Mouse (Mus musculus) macrophage (primary cell): ENCODE data around the gene Tex9. TPM values are rescaled to one million over a fixed set of nuclear protein-coding genes. Genes with fewer than 3 reads are reported as not detected.
"Not testable (repeated sequence)": the region's sequence is repeated elsewhere in the genome, so short reads cannot be mapped to it uniquely, and the experiment has no call there.

Experiments used
- H3K27ac ChIP-seq: fragments of 350-480 bp; formaldehyde crosslinking; 2 replicates; pipeline ENCODE4 v1.9.0; 2021
- H3K36me3 ChIP-seq: fragments of 350-480 bp; formaldehyde crosslinking; 2 replicates; pipeline ENCODE4 v1.9.0; 2021; ENCODE audit errors: inconsistent target
- H3K4me3 ChIP-seq: fragments of 350-480 bp; formaldehyde crosslinking; 2 replicates; pipeline ENCODE4 v1.9.0; 2021; ENCODE audit errors: inconsistent target
- H3K79me2 ChIP-seq: fragments of 350-480 bp; formaldehyde crosslinking; 2 replicates; pipeline ENCODE4 v1.9.0; 2021; ENCODE audit errors: inconsistent target
- WGBS: methylation state at CpG from one replicate; pipeline ENCODE4 v1.1.7; 2026; ENCODE audit warnings: inconsistent platforms; ENCODE audit not compliant: missing documents; 5-methylcytosine and 5-hydroxymethylcytosine counted together
- polyA plus RNA-seq: library from polyadenylated mRNA; stranded (reverse); fragments of 250-400 nt; gene quantifications from 3 replicates; pipeline ENCODE4 v1.2.4, GENCODE M21; 2018; ENCODE audit warnings: inconsistent platforms

The Tex9 gene
- polyA plus RNA-seq, 1 experiment from 2014 or later: 1.4 TPM

- H3K27ac ChIP-seq: no peak overlapping the region
- H3K4me3 ChIP-seq: no peak overlapping the region
- no peaks in the 10 kb centered on the region for H3K36me3 ChIP-seq
- no peaks in the 10 kb centered on the region for H3K79me2 ChIP-seq
- 95% methylated on average over 3 of the region's 3 CpGs for WGBS
These were observed 87.1 kb downstream of the Tex9 start for GRCm38 (mm10) chr9:72404934-72405333.

GRCm38 (mm10) chr9:72404446-72404845 is 87.6 kb downstream of the Tex9 start:
- H3K36me3 ChIP-seq: no peaks in the 10 kb centered on the region
- H3K27ac ChIP-seq: no peak overlapping the region
- WGBS: 91% methylated on average over 7 of the region's 8 CpGs
- H3K4me3 ChIP-seq: no peak overlapping the region
- H3K79me2 ChIP-seq: no peaks in the 10 kb centered on the region

- H3K27ac ChIP-seq: no peak overlapping the region
- 89% methylated on average over 6 of the region's 6 CpGs for WGBS
These were observed 88.6 kb downstream of the Tex9 start for GRCm38 (mm10) chr9:72403421-72403820.

GRCm38 (mm10) chr9:72401769-72402168 is 90.2 kb downstream of the Tex9 start:
- H3K79me2 ChIP-seq, H3K36me3 ChIP-seq, H3K27ac ChIP-seq, H3K4me3 ChIP-seq: not testable (repeated sequence)
- 85% methylated on average over 4 of the region's 4 CpGs for WGBS

More at GRCm38 (mm10) chr9:72403421-72403820, 88.6 kb downstream of the Tex9 start:
- Histone ChIP-seq H3K36me3 (no peaks in the 10 kb centered on the region), H3K4me3 (no peak overlapping the region), H3K79me2 (no peaks in the 10 kb centered on the region)

Other genes starting within 250 kb of the Tex9 start
- 10.4 to 11.6 TPM (median 11.0 TPM) in 3 replicates for gene Zfp280d, start 217.4 kb downstream of the Tex9 start, polyA plus RNA-seq
- gene Mns1, start 54.2 kb downstream of the Tex9 start, polyA plus RNA-seq: 2.2 to 2.7 TPM in 2 of 3 replicates, not detected in the other
- 9.5 to 10.6 TPM (median 10.1 TPM) in 3 replicates for gene Rfx7, start 40.0 kb upstream of the Tex9 start, polyA plus RNA-seq
- 0.56 to 1.3 TPM (median 0.77 TPM) in 3 replicates for gene Nedd4, start 170.1 kb upstream of the Tex9 start, polyA plus RNA-seq